Mouse (Mus musculus) neural tube, embryonic 14.5 days (tissue): ENCODE measurements around the gene Lrrc29. TPM values are rescaled to one million over a fixed set of nuclear protein-coding genes. Genes with fewer than 3 reads are reported as not detected.

Experiments
- microRNA counts: library from miRNA; unstranded; fragments of <30 nt; microRNA quantifications from one replicate; lab custom pipeline; 2016
- microRNA-seq: library from miRNA; unstranded; fragments of <30 nt; microRNA quantifications from one replicate; pipeline ENCODE4, GENCODE M21; 2016
- polyA plus RNA-seq: library from polyadenylated mRNA; unstranded; fragments of >200 nt; fragmentation: Nextera tagmentation; extraction: Ambion mirVana; gene quantifications from 2 replicates; pipeline ENCODE4 v1.2.1, GENCODE M21; 2014

The Lrrc29 gene
- polyA plus RNA-seq, 1 experiment from 2014 or later: 0.95 TPM

MicroRNA genes within 50 kb of the gene (microRNA counts, 519-probe panel; counts per million panel counts)
- microRNA mmu-miR-328 (lab: Ali Mortazavi, UCI): 4,091 counts per million, percentile 45 among the panel's probes with 10 or more counts

Small RNAs within 50 kb of the gene (microRNA-seq; reads per million reads assigned to microRNA genes)
- not detected for gene Gm27320
- gene Mir328: 374 reads per million, percentile 65 among the genes with 10 or more reads in this experiment

Other genes starting within 250 kb of the Lrrc29 start
- not detected in 2 replicates for gene Ces3b, start 242.5 kb downstream of the Lrrc29 start, polyA plus RNA-seq
- 0.08 TPM in 1 of 2 replicates, not detected in the other for gene Ces4a, start 194.5 kb downstream of the Lrrc29 start, polyA plus RNA-seq
- 32.4 and 56.8 TPM in 2 replicates for gene Cbfb, start 155.6 kb downstream of the Lrrc29 start, polyA plus RNA-seq
- 35.7 and 36.8 TPM in 2 replicates for gene D230025D16Rik, start 101.1 kb downstream of the Lrrc29 start, polyA plus RNA-seq
- gene B3gnt9, start 71.1 kb downstream of the Lrrc29 start, polyA plus RNA-seq: 6.2 and 8.3 TPM in 2 replicates
- gene Tradd, start 61.7 kb downstream of the Lrrc29 start, polyA plus RNA-seq: 13.1 and 18.8 TPM in 2 replicates
- 0.96 and 1.8 TPM in 2 replicates for gene Fbxl8, start 61.6 kb downstream of the Lrrc29 start, polyA plus RNA-seq
- 0.66 and 0.71 TPM in 2 replicates for gene Hsf4, start 56.5 kb downstream of the Lrrc29 start, polyA plus RNA-seq
- 5.5 and 5.9 TPM in 2 replicates for gene Nol3, start 50.1 kb downstream of the Lrrc29 start, polyA plus RNA-seq
- 84.6 and 118 TPM in 2 replicates for gene 4931428F04Rik, start 36.4 kb downstream of the Lrrc29 start, polyA plus RNA-seq
- gene Exoc3l, start 30.2 kb downstream of the Lrrc29 start, polyA plus RNA-seq: 8.0 and 12.5 TPM in 2 replicates
- 46.4 and 49.7 TPM in 2 replicates for gene E2f4, start 28.6 kb downstream of the Lrrc29 start, polyA plus RNA-seq
- 0.77 and 1.3 TPM in 2 replicates for gene Elmo3, start 20.7 kb downstream of the Lrrc29 start, polyA plus RNA-seq
- 135 and 150 TPM in 2 replicates for gene Tmem208, start 76 bp upstream of the Lrrc29 start, polyA plus RNA-seq
- 0.88 and 0.91 TPM in 2 replicates for gene Fhod1, start 21.7 kb upstream of the Lrrc29 start, polyA plus RNA-seq
- gene Slc9a5, start 22.6 kb upstream of the Lrrc29 start, polyA plus RNA-seq: 10.5 and 13.2 TPM in 2 replicates
- 2.3 and 2.6 TPM in 2 replicates for gene Plekhg4, start 47.0 kb upstream of the Lrrc29 start, polyA plus RNA-seq
- gene Kctd19, start 87.2 kb upstream of the Lrrc29 start, polyA plus RNA-seq: not detected in 2 replicates
- 0.16 and 0.43 TPM in 2 replicates for gene Lrrc36, start 87.3 kb upstream of the Lrrc29 start, polyA plus RNA-seq
- 189 and 259 TPM in 2 replicates for gene Tppp3, start 145.2 kb upstream of the Lrrc29 start, polyA plus RNA-seq
- 27.9 and 32.5 TPM in 2 replicates for gene Zdhhc1, start 170.6 kb upstream of the Lrrc29 start, polyA plus RNA-seq
- 0.94 and 1.2 TPM in 2 replicates for gene Hsd11b2, start 192.5 kb upstream of the Lrrc29 start, polyA plus RNA-seq
- 235 and 254 TPM in 2 replicates for gene Atp6v0d1, start 239.8 kb upstream of the Lrrc29 start, polyA plus RNA-seq